Mouse (Mus musculus) small intestine, adult 2 months (tissue): ENCODE results near the gene Nlrp9b.

Experiments
- CTCF ChIP-seq: fragments of 200-500 bp; IDR thresholded peaks from 2 replicates; pipeline ENCODE4 v1.5.1; 2012; ENCODE audit warnings: low read depth, mild to moderate bottlenecking, control low read depth, inconsistent platforms, low read length, moderate library complexity, mixed read lengths; ENCODE audit not compliant: insufficient replicate concordance, insufficient read length; ENCODE audit errors: extremely low read depth
- POLR2A ChIP-seq: fragments of 200-500 bp; IDR thresholded peaks from 2 replicates; pipeline ENCODE4 v1.6.1; 2012; ENCODE audit warnings: low read depth, mild to moderate bottlenecking, control low read depth, inconsistent platforms, low read length, moderate library complexity

- TF ChIP-seq POLR2A (no peak), CTCF (no peak)
Measured at GRCm38 (mm10) chr7:19953054-19953453, 38.2 kb upstream of the Nlrp9b start.
